Mouse (Mus musculus) midbrain, embryonic 16.5 days (tissue): ENCODE measurements around the gene Greb1. TPM values are rescaled to one million over a fixed set of nuclear protein-coding genes. Genes with fewer than 3 reads are reported as not detected.

Experiments used
- ATAC-seq: fragments of 200-750 bp; cut with Nextera tagmentation; 2 replicates; pipeline ENCODE4 v1.8.0; 2017; ENCODE audit warnings: moderate TSS enrichment
- H3K27ac ChIP-seq: fragments of 300-500 bp; sonication (generic); 2 replicates; pipeline ENCODE4 v1.5.1; 2014; ENCODE audit warnings: mild to moderate bottlenecking, low read length, mixed read lengths
- H3K27me3 ChIP-seq: fragments of 300-500 bp; sonication (generic); 2 replicates; pipeline ENCODE4 v1.6.1; 2014; ENCODE audit warnings: low read depth, low read length, mixed read lengths; ENCODE audit not compliant: control insufficient read depth, insufficient read depth
- H3K36me3 ChIP-seq: fragments of 300-500 bp; sonication (generic); 2 replicates; pipeline ENCODE4 v1.6.1; 2014; ENCODE audit warnings: mild to moderate bottlenecking, low read length, moderate library complexity, mixed read lengths; ENCODE audit not compliant: control insufficient read depth, insufficient read depth
- H3K4me1 ChIP-seq: fragments of 300-500 bp; sonication (generic); 2 replicates; pipeline ENCODE4 v1.6.1; 2014; ENCODE audit warnings: mild to moderate bottlenecking, low read length, mixed read lengths; ENCODE audit not compliant: control insufficient read depth, insufficient read depth
- H3K4me2 ChIP-seq: fragments of 300-500 bp; sonication (generic); 2 replicates; pipeline ENCODE4 v1.6.1; 2014; ENCODE audit warnings: mild to moderate bottlenecking, low read length, mixed read lengths
- H3K4me3 ChIP-seq: fragments of 300-500 bp; sonication (generic); 2 replicates; pipeline ENCODE4 v1.5.1; 2014; ENCODE audit warnings: low read depth, mild to moderate bottlenecking, low read length, moderate library complexity, mixed read lengths
- H3K9ac ChIP-seq: fragments of 300-500 bp; sonication (generic); 2 replicates; pipeline ENCODE4 v1.6.1; 2014; ENCODE audit warnings: low read depth, low read length, mixed read lengths
- H3K9me3 ChIP-seq: fragments of 300-500 bp; sonication (generic); replicated peaks from 2 replicates; pipeline ENCODE4 v1.6.1; 2014; ENCODE audit warnings: mild to moderate bottlenecking, low read length, mixed read lengths; ENCODE audit not compliant: control insufficient read depth, poor library complexity, severe bottlenecking
- WGBS: fragments of 180-500 bp; shearing (Covaris S2); extraction: QIAGEN DNeasy Blood & Tissue Kit; methylation state at CpG from one replicate; pipeline ENCODE4 v1.1.7; 2014; 5-methylcytosine and 5-hydroxymethylcytosine counted together
- polyA plus RNA-seq: library from polyadenylated mRNA; unstranded; fragments of >200 nt; fragmentation: Nextera tagmentation; extraction: Ambion mirVana; gene quantifications from 2 replicates; pipeline ENCODE4 v1.2.1, GENCODE M21; 2015

Greb1 gene
- 0.98 and 2.4 TPM in 2 replicates for polyA plus RNA-seq

GRCm38 (mm10) chr12:16800259-16800958 is at the start of gene Greb1:
Gene Greb1, minus strand, starts transcription at chr12:16800886.
- peak within 1 kb of the TSS; percentile 67 for H3K4me3 ChIP-seq
- under 1% methylated on average over 45 of the region's 53 CpGs for WGBS
- no peaks in the 10 kb centered on the region for H3K27me3 ChIP-seq
- H3K9ac ChIP-seq, result peak within 1 kb of the TSS; percentile 76
- H3K36me3 ChIP-seq, result no peaks in the 10 kb centered on the region
- ATAC-seq, result peak; percentile 82
- H3K4me2 ChIP-seq, result peak within 1 kb of the TSS; percentile 97
- H3K9me3 ChIP-seq, result no peaks in the 10 kb centered on the region
- H3K4me1 ChIP-seq, result peaks cover 4% of the 10 kb centered on the region; the same call in 1 of the 2 replicates
- no peak within 1 kb of the TSS for H3K27ac ChIP-seq

- WGBS, result 72% methylated on average over 2 of the region's 2 CpGs
- no peak overlapping the region for H3K4me2 ChIP-seq
Measured at GRCm38 (mm10) chr12:16849821-16850220, 49.1 kb upstream of the Greb1 start.

GRCm38 (mm10) chr12:16848501-16848900 is 47.8 kb upstream of the Greb1 start:
- H3K4me1 ChIP-seq, result peaks cover 3% of the 10 kb centered on the region; the same call in 1 of the 2 replicates
- no peaks in the 10 kb centered on the region for H3K27me3 ChIP-seq
- H3K9ac ChIP-seq, result no peak overlapping the region
- H3K4me3 ChIP-seq, result no peak overlapping the region
- ATAC-seq, result no peak
- 93% methylated on average over 2 of the region's 2 CpGs for WGBS
- H3K9me3 ChIP-seq, result no peaks in the 10 kb centered on the region
- H3K36me3 ChIP-seq, result no peaks in the 10 kb centered on the region
- H3K27ac ChIP-seq, result no peak overlapping the region
- H3K4me2 ChIP-seq, result no peak overlapping the region

More at GRCm38 (mm10) chr12:16849821-16850220, 49.1 kb upstream of the Greb1 start:
- ATAC-seq, result no peak
- no peak overlapping the region for H3K9ac ChIP-seq
- no peaks in the 10 kb centered on the region for H3K27me3 ChIP-seq
- no peaks in the 10 kb centered on the region for H3K36me3 ChIP-seq
- peaks cover 5% of the 10 kb centered on the region for H3K4me1 ChIP-seq
- H3K4me3 ChIP-seq, result no peak overlapping the region
- H3K27ac ChIP-seq, result no peak overlapping the region
- no peaks in the 10 kb centered on the region for H3K9me3 ChIP-seq

- ATAC-seq, result no peak
- no peak overlapping the region for H3K4me3 ChIP-seq
- no peak overlapping the region for H3K4me2 ChIP-seq
- H3K9me3 ChIP-seq, result no peaks in the 10 kb centered on the region
- 92% methylated on average over 4 of the region's 4 CpGs for whole genome bisulfite sequencing
- H3K27me3 ChIP-seq, result no peaks in the 10 kb centered on the region
- no peak overlapping the region for H3K9ac ChIP-seq
- H3K27ac ChIP-seq, result no peak overlapping the region
- H3K36me3 ChIP-seq, result no peaks in the 10 kb centered on the region
- H3K4me1 ChIP-seq, result peaks cover 3% of the 10 kb centered on the region; the same call in 1 of the 2 replicates
Measured at GRCm38 (mm10) chr12:16847204-16847792, 46.6 kb upstream of the Greb1 start.

GRCm38 (mm10) chr12:16844623-16845592 is 44.2 kb upstream of the Greb1 start:
- Histone ChIP-seq H3K27me3 (no peaks in the 10 kb centered on the region), H3K9me3 (no peaks in the 10 kb centered on the region), H3K4me1 (peaks cover 3% of the 10 kb centered on the region; the same call in 1 of the 2 replicates), H3K4me2 (no peak overlapping the region), H3K36me3 (no peaks in the 10 kb centered on the region), H3K9ac (no peak overlapping the region), H3K27ac (no peak overlapping the region), H3K4me3 (no peak overlapping the region)
- ATAC-seq, result no peak
- 59% methylated on average over 13 of the region's 14 CpGs for WGBS

GRCm38 (mm10) chr12:16840842-16841782 is 40.4 kb upstream of the Greb1 start:
- no peak for ATAC-seq
- Histone ChIP-seq H3K4me1 (peaks cover 3% of the 10 kb centered on the region; the same call in 1 of the 2 replicates), H3K36me3 (no peaks in the 10 kb centered on the region), H3K27ac (no peak overlapping the region), H3K9me3 (peaks cover 4% of the 10 kb centered on the region; the same call in 1 of the 2 replicates), H3K27me3 (no peaks in the 10 kb centered on the region), H3K4me3 (no peak overlapping the region), H3K9ac (no peak overlapping the region), H3K4me2 (no peak overlapping the region)
- 84% methylated on average over 8 of the region's 8 CpGs for WGBS

GRCm38 (mm10) chr12:16837766-16838165 is 37.1 kb upstream of the Greb1 start:
- ATAC-seq, result no peak
- Histone ChIP-seq H3K9ac (no peak overlapping the region), H3K4me2 (no peak overlapping the region), H3K9me3 (peaks cover 4% of the 10 kb centered on the region; the same call in 1 of the 2 replicates), H3K27ac (no peak overlapping the region), H3K4me3 (no peak overlapping the region), H3K27me3 (no peaks in the 10 kb centered on the region), H3K4me1 (no peaks in the 10 kb centered on the region), H3K36me3 (no peaks in the 10 kb centered on the region)
- WGBS, result 93% methylated on average over 4 of the region's 4 CpGs

GRCm38 (mm10) chr12:16836188-16836587 is 35.5 kb upstream of the Greb1 start:
- WGBS, result 76% methylated on average over 9 of the region's 9 CpGs
- Histone ChIP-seq H3K27ac (no peak overlapping the region), H3K4me3 (no peak overlapping the region), H3K27me3 (no peaks in the 10 kb centered on the region), H3K4me2 (no peak overlapping the region), H3K36me3 (no peaks in the 10 kb centered on the region), H3K9me3 (peaks cover 4% of the 10 kb centered on the region; the same call in 1 of the 2 replicates), H3K4me1 (no peaks in the 10 kb centered on the region), H3K9ac (no peak overlapping the region)
- ATAC-seq, result no peak
